Mouse (Mus musculus) monocyte, adult 2 months (primary cell): ENCODE data around the gene Ddx50.

Experiments
- DNase-seq, 2 experiments: peaks; one replicate each; pipeline ENCODE4 v3.0.0; 2022; ENCODE audit warnings: low spot score in 2 of 2, low read depth in 1 of 2

The Ddx50 gene

GRCm38 (mm10) chr10:62650881-62651810, at the start of gene Ddx50:
TSS of gene Ddx50 (minus strand) at chr10:62651218.
- DNase-seq = peak; percentile 93 to 94

- DNase-seq = no peak
Measured at GRCm38 (mm10) chr10:62692771-62693170, 41.8 kb upstream of the Ddx50 start.

- no peak for DNase-seq
Measured at GRCm38 (mm10) chr10:62692244-62692643, 41.2 kb upstream of the Ddx50 start.

GRCm38 (mm10) chr10:62687032-62687674, 36.1 kb upstream of the Ddx50 start:
- DNase-seq = no peak

GRCm38 (mm10) chr10:62683043-62683442, 32.0 kb upstream of the Ddx50 start:
- no peak for DNase-seq

GRCm38 (mm10) chr10:62679833-62680232, 28.8 kb upstream of the Ddx50 start:
- no peak for DNase-seq

- DNase-seq = no peak
Measured at GRCm38 (mm10) chr10:62677329-62677728, 26.3 kb upstream of the Ddx50 start.

GRCm38 (mm10) chr10:62676196-62676595, 25.2 kb upstream of the Ddx50 start:
- no peak for DNase-seq

- no peak for DNase-seq
Measured at GRCm38 (mm10) chr10:62672359-62672758, 21.3 kb upstream of the Ddx50 start.

GRCm38 (mm10) chr10:62669245-62669644, 18.2 kb upstream of the Ddx50 start:
- DNase-seq = no peak

GRCm38 (mm10) chr10:62668463-62668862, 17.4 kb upstream of the Ddx50 start:
- DNase-seq = no peak

GRCm38 (mm10) chr10:62668043-62668442, 17.0 kb upstream of the Ddx50 start:
- no peak for DNase-seq

GRCm38 (mm10) chr10:62664963-62665590, 14.1 kb upstream of the Ddx50 start:
- no peak for DNase-seq

GRCm38 (mm10) chr10:62664171-62664570, 13.2 kb upstream of the Ddx50 start:
- DNase-seq = no peak

- DNase-seq = no peak
Measured at GRCm38 (mm10) chr10:62656711-62657110, 5.7 kb upstream of the Ddx50 start.

GRCm38 (mm10) chr10:62651961-62652360, 943 bp upstream of the Ddx50 start:
- DNase-seq = no peak

GRCm38 (mm10) chr10:62650358-62650782, 648 bp downstream of the Ddx50 start:
- no peak for DNase-seq

- no peak for DNase-seq
Measured at GRCm38 (mm10) chr10:62604161-62604560, 46.9 kb downstream of the Ddx50 start.

- DNase-seq = no peak
Measured at GRCm38 (mm10) chr10:62603233-62604030, 47.6 kb downstream of the Ddx50 start.

- peak; percentile 64 to 86 for DNase-seq
Measured at GRCm38 (mm10) chr10:62602177-62603040, 48.6 kb downstream of the Ddx50 start, which contains the start of gene Ddx21. TSS of gene Ddx21 (minus strand) at chr10:62602281.
